Mouse (Mus musculus) hindbrain, postnatal 0 days (tissue): ENCODE data around the gene Stk16. TPM values are rescaled to one million over a fixed set of nuclear protein-coding genes. Genes with fewer than 3 reads are reported as not detected.

ENCODE experiments used
- ATAC-seq: fragments of 200-750 bp; cut with Nextera tagmentation; 2 replicates; pipeline ENCODE4 v1.8.0; 2017; ENCODE audit warnings: mild to moderate bottlenecking, moderate TSS enrichment, moderate library complexity
- DNase-seq: peaks from one replicate; pipeline ENCODE4 v3.0.0-alpha.2; 2015; ENCODE audit warnings: low spot score
- H3K27ac ChIP-seq: fragments of 300-500 bp; sonication (generic); 2 replicates; pipeline ENCODE4 v1.5.1; 2014; ENCODE audit warnings: mild to moderate bottlenecking
- H3K27me3 ChIP-seq: fragments of 300-500 bp; sonication (generic); 2 replicates; pipeline ENCODE4 v1.6.1; 2014; ENCODE audit warnings: low read length, mixed read lengths; ENCODE audit not compliant: insufficient read depth
- H3K36me3 ChIP-seq: fragments of 300-500 bp; sonication (generic); 2 replicates; pipeline ENCODE4 v1.6.1; 2014; ENCODE audit warnings: low read length, mixed read lengths; ENCODE audit not compliant: insufficient read depth
- H3K4me1 ChIP-seq: fragments of 300-500 bp; sonication (generic); 2 replicates; pipeline ENCODE4 v1.6.1; 2014; ENCODE audit warnings: antibody characterized with exemption, low read length, mixed read lengths; ENCODE audit not compliant: insufficient read depth
- H3K4me2 ChIP-seq: fragments of 300-500 bp; sonication (generic); 2 replicates; pipeline ENCODE4 v1.6.1; 2014; ENCODE audit warnings: low read depth, mild to moderate bottlenecking, low read length, moderate library complexity, mixed read lengths
- H3K4me3 ChIP-seq: fragments of 300-500 bp; sonication (generic); 2 replicates; pipeline ENCODE4 v1.5.1; 2014; ENCODE audit warnings: low read length
- H3K9ac ChIP-seq: fragments of 300-500 bp; sonication (generic); replicated peaks from 2 replicates; pipeline ENCODE4 v1.6.1; 2014; ENCODE audit warnings: mild to moderate bottlenecking, low read length, moderate library complexity, mixed read lengths
- H3K9me3 ChIP-seq: fragments of 300-500 bp; sonication (generic); 2 replicates; pipeline ENCODE4 v1.6.1; 2016; ENCODE audit warnings: low read length, mixed read lengths
- CTCF ChIP-seq: IDR thresholded peaks from 2 replicates; pipeline ENCODE4 v1.5.1; 2016; ENCODE audit warnings: antibody characterized with exemption, control low read depth, low read depth
- WGBS: fragments of 180-500 bp; shearing (Covaris S2); extraction: QIAGEN DNeasy Blood & Tissue Kit; methylation state at CpG from one replicate; pipeline ENCODE4 v1.1.7; 2014; 5-methylcytosine and 5-hydroxymethylcytosine counted together
- polyA plus RNA-seq: library from polyadenylated mRNA; unstranded; fragments of >200 nt; fragmentation: Nextera tagmentation; extraction: Ambion mirVana; gene quantifications from 2 replicates; pipeline ENCODE4 v1.2.1, GENCODE M21; 2015
- total RNA-seq: library from RNA; depleted of rRNA; stranded (reverse); fragments of >200 nt; gene quantifications from 2 replicates; pipeline ENCODE4 v1.2.3, GENCODE M21; 2014

The Stk16 gene
- total and polyA plus RNA-seq, 2 experiments from 2014 or later, result 103 to 105 TPM

- under 1% methylated on average over 8 of the region's 8 CpGs for WGBS
- Histone ChIP-seq H3K4me3 (no peak overlapping the region), H3K27ac (no peak overlapping the region), H3K9me3 (no peaks in the 10 kb centered on the region), H3K36me3 (no peaks in the 10 kb centered on the region; the same call in 1 of the 2 replicates), H3K4me2 (peak overlapping the region; percentile 24; the same call in 1 of the 2 replicates), H3K27me3 (no peaks in the 10 kb centered on the region), H3K4me1 (0 out of 2 replicates have a peak, but pooled peaks cover 6% of the 10 kb centered on the region), H3K9ac (no peak overlapping the region)
- peak; percentile 87 for TF ChIP-seq CTCF
- peak; percentile 87 for DNase-seq
- peak; percentile 68 for ATAC-seq
Measured at GRCm38 (mm10) chr1:75234606-75235005, 24.0 kb downstream of the Stk16 start.

GRCm38 (mm10) chr1:75236117-75237050 is 25.7 kb downstream of the Stk16 start, which contains the start of gene Dnajb2:
Dnajb2 (plus strand) TSS chr1:75236406.
- peak within 1 kb of the TSS; percentile 84 for H3K9ac ChIP-seq
- no peaks in the 10 kb centered on the region for H3K9me3 ChIP-seq
- peak; percentile 85 for DNase-seq
- 1% methylated on average over 62 of the region's 64 CpGs for WGBS
- peak within 1 kb of the TSS; percentile 96 for H3K4me2 ChIP-seq
- ATAC-seq, result peak; percentile 90
- no peak for TF ChIP-seq CTCF
- H3K4me3 ChIP-seq, result peak within 1 kb of the TSS; percentile 67
- H3K36me3 ChIP-seq, result no peaks in the 10 kb centered on the region; the same call in 1 of the 2 replicates
- H3K27ac ChIP-seq, result peak within 1 kb of the TSS; percentile 85
- no peaks in the 10 kb centered on the region for H3K27me3 ChIP-seq
- H3K4me1 ChIP-seq, result 0 out of 2 replicates have a peak, but pooled peaks cover 6% of the 10 kb centered on the region

GRCm38 (mm10) chr1:75239591-75239990 is 29.0 kb downstream of the Stk16 start:
- DNase-seq (no peak), ATAC-seq (no peak)
- Histone ChIP-seq H3K27me3 (no peaks in the 10 kb centered on the region), H3K36me3 (peaks cover 13% of the 10 kb centered on the region; the same call in 1 of the 2 replicates), H3K9ac (no peak overlapping the region), H3K9me3 (no peaks in the 10 kb centered on the region), H3K4me1 (0 out of 2 replicates have a peak, but pooled peaks cover 5% of the 10 kb centered on the region), H3K4me2 (no peak overlapping the region), H3K27ac (no peak overlapping the region), H3K4me3 (no peak overlapping the region)
- WGBS, result 78% methylated on average over 10 of the region's 10 CpGs
- no peak for TF ChIP-seq CTCF

GRCm38 (mm10) chr1:75243411-75243810 is 32.8 kb downstream of the Stk16 start:
- no peak overlapping the region for H3K4me2 ChIP-seq
- H3K36me3 ChIP-seq, result peaks cover 13% of the 10 kb centered on the region; the same call in 1 of the 2 replicates
- H3K4me1 ChIP-seq, result no peaks in the 10 kb centered on the region
- H3K9ac ChIP-seq, result no peak overlapping the region
- ATAC-seq (no peak), DNase-seq (no peak)
- H3K27me3 ChIP-seq, result no peaks in the 10 kb centered on the region
- H3K4me3 ChIP-seq, result no peak overlapping the region
- no peak overlapping the region for H3K27ac ChIP-seq
- no peaks in the 10 kb centered on the region for H3K9me3 ChIP-seq
- TF ChIP-seq CTCF, result no peak
- WGBS, result 90% methylated on average over 14 of the region's 14 CpGs

GRCm38 (mm10) chr1:75244175-75244826 is 33.7 kb downstream of the Stk16 start:
- TF ChIP-seq CTCF, result no peak
- Histone ChIP-seq H3K9me3 (no peaks in the 10 kb centered on the region), H3K27me3 (no peaks in the 10 kb centered on the region), H3K4me1 (no peaks in the 10 kb centered on the region), H3K36me3 (peaks cover 13% of the 10 kb centered on the region; the same call in 1 of the 2 replicates), H3K4me2 (no peak overlapping the region), H3K9ac (no peak overlapping the region), H3K4me3 (no peak overlapping the region), H3K27ac (no peak overlapping the region)
- peak; percentile 21 for ATAC-seq
- no peak for DNase-seq
- WGBS, result 84% methylated on average over 12 of the region's 12 CpGs

GRCm38 (mm10) chr1:75244836-75245235 is 34.2 kb downstream of the Stk16 start:
- Histone ChIP-seq H3K36me3 (peaks cover 13% of the 10 kb centered on the region; the same call in 1 of the 2 replicates), H3K4me2 (no peak overlapping the region), H3K27me3 (no peaks in the 10 kb centered on the region), H3K27ac (no peak overlapping the region), H3K4me3 (no peak overlapping the region), H3K4me1 (no peaks in the 10 kb centered on the region), H3K9me3 (no peaks in the 10 kb centered on the region), H3K9ac (no peak overlapping the region)
- WGBS, result 18% methylated on average over 4 of the region's 4 CpGs
- DNase-seq (peak; percentile 84), ATAC-seq (peak; percentile 75)
- no peak for TF ChIP-seq CTCF
